Mouse (Mus musculus): Measurements from ENCODE around the gene Erc2. TPM values are rescaled to one million over a fixed set of nuclear protein-coding genes. Genes with fewer than 3 reads are reported as not detected.
A peak's percentile ranks its signal among the peaks of the same experiment; 100 is the strongest.

Erc2 gene
- polyA plus RNA-seq, 1 experiment from 2014 or later, result 83.8 TPM

GRCm38 (mm10) chr14:27642981-27643380, 20.8 kb downstream of the Erc2 start:
- Histone ChIP-seq H3K9ac (no peak overlapping the region), H3K4me1 (replicated peaks; ENCODE audit: control insufficient read depth, insufficient read depth, low read length) (no peaks in the 10 kb centered on the region), H3K4me3 (replicated peaks; ENCODE audit: low read length) (no peak overlapping the region), H3K36me3 (replicated peaks; ENCODE audit: control insufficient read depth, insufficient read depth) (no peaks in the 10 kb centered on the region), H3K27ac (no peak overlapping the region), H3K4me2 (replicated peaks) (no peak overlapping the region), H3K27me3 (ENCODE audit: control insufficient read depth, insufficient read depth, low read length) (no peaks in the 10 kb centered on the region), H3K9me3 (ENCODE audit: control insufficient read depth, low read length) (no peaks in the 10 kb centered on the region)
- WGBS, result 53% methylated on average over 2 of the region's 2 CpGs
- no peak for ATAC-seq (ENCODE audit: low FRiP score)
- no peak for DNase-seq (ENCODE audit: low spot score)

GRCm38 (mm10) chr14:27654670-27655069, 32.4 kb downstream of the Erc2 start:
- 62% methylated on average over 11 of the region's 11 CpGs for WGBS
- Histone ChIP-seq H3K4me3 (replicated peaks; ENCODE audit: low read length) (no peak overlapping the region), H3K27me3 (ENCODE audit: control insufficient read depth, insufficient read depth, low read length) (no peaks in the 10 kb centered on the region), H3K27ac (no peak overlapping the region), H3K9ac (no peak overlapping the region), H3K9me3 (ENCODE audit: control insufficient read depth, low read length) (no peaks in the 10 kb centered on the region), H3K36me3 (replicated peaks; ENCODE audit: control insufficient read depth, insufficient read depth) (peaks cover 18% of the 10 kb centered on the region), H3K4me1 (replicated peaks; ENCODE audit: control insufficient read depth, insufficient read depth, low read length) (no peaks in the 10 kb centered on the region), H3K4me2 (replicated peaks) (no peak overlapping the region)
- no peak for DNase-seq (ENCODE audit: low spot score)
- no peak for ATAC-seq (ENCODE audit: low FRiP score)

- no peak overlapping the region for H3K9ac ChIP-seq
- no peaks in the 10 kb centered on the region for H3K9me3 ChIP-seq (ENCODE audit: control insufficient read depth, low read length)
- 90% methylated on average over 3 of the region's 3 CpGs for WGBS
- H3K36me3 ChIP-seq (replicated peaks; ENCODE audit: control insufficient read depth, insufficient read depth), result peaks cover 17% of the 10 kb centered on the region; the same call in 1 of the 2 replicates
- no peak overlapping the region for H3K27ac ChIP-seq
- no peak for DNase-seq (ENCODE audit: low spot score)
- no peak overlapping the region for H3K4me2 ChIP-seq (replicated peaks)
- no peak overlapping the region for H3K4me3 ChIP-seq (replicated peaks; ENCODE audit: low read length)
- no peak for ATAC-seq (ENCODE audit: low FRiP score)
- H3K4me1 ChIP-seq (replicated peaks; ENCODE audit: control insufficient read depth, insufficient read depth, low read length), result peaks cover 6% of the 10 kb centered on the region
- no peaks in the 10 kb centered on the region for H3K27me3 ChIP-seq (ENCODE audit: control insufficient read depth, insufficient read depth, low read length)
Measured at GRCm38 (mm10) chr14:27658616-27659015, 36.4 kb downstream of the Erc2 start.

GRCm38 (mm10) chr14:27661466-27661865, 39.2 kb downstream of the Erc2 start:
- 48% methylated on average over 4 of the region's 4 CpGs for WGBS
- DNase-seq (ENCODE audit: low spot score) (peak; percentile 56), ATAC-seq (ENCODE audit: low FRiP score) (no peak)
- H3K36me3 ChIP-seq (replicated peaks; ENCODE audit: control insufficient read depth, insufficient read depth), result 0 out of 2 replicates have a peak, but pooled peaks cover 18% of the 10 kb centered on the region
- peaks cover 6% of the 10 kb centered on the region for H3K4me1 ChIP-seq (replicated peaks; ENCODE audit: control insufficient read depth, insufficient read depth, low read length)
- H3K9ac ChIP-seq, result no peak overlapping the region
- peak overlapping the region; percentile 49 for H3K27ac ChIP-seq
- H3K27me3 ChIP-seq (ENCODE audit: control insufficient read depth, insufficient read depth, low read length), result no peaks in the 10 kb centered on the region
- H3K4me2 ChIP-seq (replicated peaks), result no peak overlapping the region
- H3K9me3 ChIP-seq (ENCODE audit: control insufficient read depth, low read length), result no peaks in the 10 kb centered on the region
- H3K4me3 ChIP-seq (replicated peaks; ENCODE audit: low read length), result no peak overlapping the region

- DNase-seq (ENCODE audit: low spot score) (no peak), ATAC-seq (ENCODE audit: low FRiP score) (no peak)
- Histone ChIP-seq H3K4me1 (replicated peaks; ENCODE audit: control insufficient read depth, insufficient read depth, low read length) (peaks cover 6% of the 10 kb centered on the region), H3K4me3 (replicated peaks; ENCODE audit: low read length) (no peak overlapping the region), H3K9ac (no peak overlapping the region), H3K9me3 (ENCODE audit: control insufficient read depth, low read length) (no peaks in the 10 kb centered on the region), H3K27me3 (ENCODE audit: control insufficient read depth, insufficient read depth, low read length) (no peaks in the 10 kb centered on the region), H3K4me2 (replicated peaks) (no peak overlapping the region), H3K36me3 (replicated peaks; ENCODE audit: control insufficient read depth, insufficient read depth) (0 out of 2 replicates have a peak, but pooled peaks cover 18% of the 10 kb centered on the region), H3K27ac (peak overlapping the region; percentile 49)
Measured at GRCm38 (mm10) chr14:27662251-27662650, 40.0 kb downstream of the Erc2 start.

GRCm38 (mm10) chr14:27667016-27667852, 45.0 kb downstream of the Erc2 start:
- no peak overlapping the region for H3K4me2 ChIP-seq (replicated peaks)
- no peaks in the 10 kb centered on the region for H3K9me3 ChIP-seq (ENCODE audit: control insufficient read depth, low read length)
- no peaks in the 10 kb centered on the region for H3K27me3 ChIP-seq (ENCODE audit: control insufficient read depth, insufficient read depth, low read length)
- H3K27ac ChIP-seq, result no peak overlapping the region
- ATAC-seq (ENCODE audit: low FRiP score) (no peak), DNase-seq (ENCODE audit: low spot score) (no peak)
- H3K9ac ChIP-seq, result no peak overlapping the region
- H3K4me3 ChIP-seq (replicated peaks; ENCODE audit: low read length), result no peak overlapping the region
- 0 out of 2 replicates have a peak, but pooled peaks cover 6% of the 10 kb centered on the region for H3K36me3 ChIP-seq (replicated peaks; ENCODE audit: control insufficient read depth, insufficient read depth)
- 88% methylated on average over 11 of the region's 11 CpGs for WGBS
- peaks cover under 1% of the 10 kb centered on the region; the same call in 1 of the 2 replicates for H3K4me1 ChIP-seq (replicated peaks; ENCODE audit: control insufficient read depth, insufficient read depth, low read length)

GRCm38 (mm10) chr14:27668151-27668550, 45.9 kb downstream of the Erc2 start:
- H3K36me3 ChIP-seq (replicated peaks; ENCODE audit: control insufficient read depth, insufficient read depth), result 0 out of 2 replicates have a peak, but pooled peaks cover 6% of the 10 kb centered on the region
- H3K27ac ChIP-seq, result no peak overlapping the region
- H3K9me3 ChIP-seq (ENCODE audit: control insufficient read depth, low read length), result no peaks in the 10 kb centered on the region
- no peaks in the 10 kb centered on the region for H3K27me3 ChIP-seq (ENCODE audit: control insufficient read depth, insufficient read depth, low read length)
- DNase-seq (ENCODE audit: low spot score), result no peak
- no peak overlapping the region for H3K4me3 ChIP-seq (replicated peaks; ENCODE audit: low read length)
- ATAC-seq (ENCODE audit: low FRiP score), result no peak
- no peak overlapping the region for H3K9ac ChIP-seq
- H3K4me1 ChIP-seq (replicated peaks; ENCODE audit: control insufficient read depth, insufficient read depth, low read length), result no peaks in the 10 kb centered on the region
- WGBS, result 79% methylated on average over 6 of the region's 6 CpGs
- H3K4me2 ChIP-seq (replicated peaks), result no peak overlapping the region

GRCm38 (mm10) chr14:27669939-27670338, 47.7 kb downstream of the Erc2 start:
- Histone ChIP-seq H3K9ac (no peak overlapping the region), H3K9me3 (ENCODE audit: control insufficient read depth, low read length) (no peaks in the 10 kb centered on the region), H3K27me3 (ENCODE audit: control insufficient read depth, insufficient read depth, low read length) (no peaks in the 10 kb centered on the region), H3K27ac (no peak overlapping the region), H3K36me3 (replicated peaks; ENCODE audit: control insufficient read depth, insufficient read depth) (no peaks in the 10 kb centered on the region), H3K4me1 (replicated peaks; ENCODE audit: control insufficient read depth, insufficient read depth, low read length) (no peaks in the 10 kb centered on the region), H3K4me3 (replicated peaks; ENCODE audit: low read length) (no peak overlapping the region), H3K4me2 (replicated peaks) (no peak overlapping the region)
- DNase-seq (ENCODE audit: low spot score) (no peak), ATAC-seq (ENCODE audit: low FRiP score) (no peak)
- WGBS, result 82% methylated on average over 3 of the region's 3 CpGs

- ATAC-seq (ENCODE audit: low FRiP score) (no peak), DNase-seq (ENCODE audit: low spot score) (no peak)
- no peaks in the 10 kb centered on the region for H3K9me3 ChIP-seq (ENCODE audit: control insufficient read depth, low read length)
- H3K27ac ChIP-seq, result no peak overlapping the region
- no peaks in the 10 kb centered on the region for H3K36me3 ChIP-seq (replicated peaks; ENCODE audit: control insufficient read depth, insufficient read depth)
- H3K4me2 ChIP-seq (replicated peaks), result no peak overlapping the region
- 93% methylated on average over 7 of the region's 7 CpGs for WGBS
- H3K4me3 ChIP-seq (replicated peaks; ENCODE audit: low read length), result no peak overlapping the region
- no peaks in the 10 kb centered on the region for H3K4me1 ChIP-seq (replicated peaks; ENCODE audit: control insufficient read depth, insufficient read depth, low read length)
- H3K9ac ChIP-seq, result no peak overlapping the region
- H3K27me3 ChIP-seq (ENCODE audit: control insufficient read depth, insufficient read depth, low read length), result no peaks in the 10 kb centered on the region
Measured at GRCm38 (mm10) chr14:27672761-27673160, 50.5 kb downstream of the Erc2 start.
